Mouse (Mus musculus) heart, adult 2 months (tissue): Measurements from ENCODE around the gene Hdhd5.

ENCODE experiments used
- CTCF ChIP-seq: fragments of 200-600 bp; IDR thresholded peaks from 2 replicates; pipeline ENCODE4 v1.8.1; 2022; ENCODE audit warnings: antibody characterized with exemption, mild to moderate bottlenecking, moderate library complexity
- POLR2A ChIP-seq: fragments of 200-500 bp; IDR thresholded peaks from 2 replicates; pipeline ENCODE4 v1.6.1; 2011; ENCODE audit warnings: mild to moderate bottlenecking, low read depth, low read length, control low read depth; ENCODE audit not compliant: insufficient read depth

DNA sequence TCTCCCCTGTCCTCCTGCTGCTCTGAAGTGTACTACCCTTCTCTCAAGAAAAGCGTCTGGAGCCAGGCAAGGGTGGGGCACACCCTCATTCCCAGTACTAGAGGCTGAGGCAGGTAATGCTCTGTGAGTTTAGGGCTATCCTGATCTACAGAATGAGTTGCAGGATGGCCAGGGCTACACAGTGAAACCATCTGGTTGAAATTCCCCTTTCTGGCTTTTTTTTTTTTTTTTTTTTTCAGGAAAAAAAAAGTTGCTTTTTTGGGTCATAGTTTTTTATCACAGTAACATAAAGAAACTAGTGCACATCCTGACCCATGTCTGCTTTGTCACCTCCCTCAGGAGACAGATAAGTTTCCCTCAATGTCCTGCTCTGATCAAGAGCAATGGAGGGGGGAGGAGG is 24.0 kb upstream of the Hdhd5 start:
- TF ChIP-seq CTCF = no peak
- no peak for TF ChIP-seq POLR2A
